Mouse (Mus musculus) ES-Bruce4 (cell line): ENCODE measurements around the gene St6galnac3. TPM values are rescaled to one million over a fixed set of nuclear protein-coding genes. Genes with fewer than 3 reads are reported as not detected.

Experiments
- H3K27ac ChIP-seq: 2 replicates; pipeline ENCODE4 v1.5.1; 2012; ENCODE audit warnings: low read length, inconsistent platforms; ENCODE audit not compliant: insufficient read depth
- H3K27me3 ChIP-seq: 2 replicates; pipeline ENCODE4 v1.6.1; 2012; ENCODE audit warnings: mild to moderate bottlenecking, low read length, inconsistent platforms; ENCODE audit not compliant: control insufficient read depth, poor library complexity, insufficient read depth, severe bottlenecking
- H3K36me3 ChIP-seq: 2 replicates; pipeline ENCODE4 v1.6.1; 2012; ENCODE audit warnings: inconsistent platforms, mild to moderate bottlenecking, low read length, moderate library complexity; ENCODE audit not compliant: control insufficient read depth, poor library complexity, insufficient read depth, severe bottlenecking
- H3K4me1 ChIP-seq: one replicate; pipeline ENCODE4 v1.8.1; 2011; ENCODE audit warnings: low read length; ENCODE audit not compliant: control insufficient read depth, insufficient read depth
- H3K4me3 ChIP-seq: 2 replicates; pipeline ENCODE4 v1.5.1; 2011; ENCODE audit warnings: low read depth, mild to moderate bottlenecking, low read length
- H3K9ac ChIP-seq: 2 replicates; pipeline ENCODE4 v1.6.1; 2012; ENCODE audit warnings: low read depth, mild to moderate bottlenecking, inconsistent platforms; ENCODE audit not compliant: poor library complexity, severe bottlenecking
- H3K9me3 ChIP-seq: replicated peaks from 2 replicates; pipeline ENCODE4 v1.6.1; 2012; ENCODE audit warnings: mild to moderate bottlenecking, low read length, inconsistent platforms; ENCODE audit not compliant: control insufficient read depth, poor library complexity, insufficient read depth, severe bottlenecking
- CTCF ChIP-seq: IDR thresholded peaks from one replicate; pipeline ENCODE4 v1.8.1; 2011; ENCODE audit warnings: low read depth, low read length
- EP300 ChIP-seq: IDR thresholded peaks from 2 replicates; pipeline ENCODE4 v1.6.1; 2011; ENCODE audit warnings: low read depth, low read length; ENCODE audit not compliant: insufficient read depth
- POLR2A ChIP-seq: IDR thresholded peaks from one replicate; pipeline ENCODE4 v1.8.1; 2011; ENCODE audit warnings: low read length; ENCODE audit not compliant: insufficient read depth
- polyA plus RNA-seq: library from polyadenylated mRNA; stranded (reverse); fragments of >200 nt; gene quantifications from 2 replicates; pipeline ENCODE4 v1.2.4, GENCODE M21; 2011; ENCODE audit warnings: low read depth; ENCODE audit not compliant: missing spikeins, insufficient read depth, insufficient read length

Gene St6galnac3
- polyA plus RNA-seq, 1 experiment, result 4.8 TPM

GRCm38 (mm10) chr3:153383656-153384055 is 341.3 kb downstream of the St6galnac3 start:
- Histone ChIP-seq H3K27ac (no peak overlapping the region), H3K36me3 (no peaks in the 10 kb centered on the region), H3K4me1 (no peaks in the 10 kb centered on the region), H3K9ac (no peak overlapping the region), H3K27me3 (no peaks in the 10 kb centered on the region), H3K9me3 (peaks cover 5% of the 10 kb centered on the region; the same call in 1 of the 2 replicates), H3K4me3 (no peak overlapping the region)
- TF ChIP-seq CTCF, result no peak
- TF ChIP-seq POLR2A, result no peak

DNA sequence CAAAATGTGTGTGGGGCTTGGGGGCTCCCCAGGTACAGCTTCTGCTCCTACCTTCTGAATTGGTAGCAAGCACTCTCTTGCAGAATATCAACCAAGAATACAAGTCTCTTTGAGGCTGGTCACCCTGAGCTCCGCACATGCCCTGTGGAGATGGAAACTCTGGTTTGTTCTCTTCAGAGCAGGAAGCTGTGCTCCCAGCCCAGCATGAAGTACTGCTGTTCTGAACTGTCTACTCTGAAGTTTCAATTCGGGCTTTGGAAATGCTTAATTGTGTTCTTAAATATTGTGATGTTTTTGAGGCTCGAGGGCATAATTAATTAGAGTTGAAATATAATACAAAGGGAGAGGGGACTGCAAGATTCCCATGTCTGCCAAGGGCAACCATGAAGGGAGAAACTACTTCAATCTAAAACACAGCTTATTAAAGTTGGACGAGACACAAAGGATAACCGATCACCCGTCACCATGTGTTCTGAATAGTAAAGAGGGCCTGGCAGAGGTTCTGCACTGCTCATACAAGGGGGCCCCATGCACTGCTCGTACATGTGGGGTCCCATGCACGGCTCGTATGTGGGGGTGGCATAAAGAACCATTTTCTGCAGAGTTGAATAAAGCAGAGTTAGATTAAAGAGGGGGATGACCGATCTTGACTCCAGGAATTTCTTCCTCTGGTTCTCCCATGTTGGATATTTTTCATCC is 359.8 kb downstream of the St6galnac3 start:
- no peaks in the 10 kb centered on the region for H3K9me3 ChIP-seq
- no peaks in the 10 kb centered on the region for H3K27me3 ChIP-seq
- peaks cover 16% of the 10 kb centered on the region for H3K4me1 ChIP-seq
- TF ChIP-seq POLR2A, result no peak
- no peak for TF ChIP-seq EP300
- TF ChIP-seq CTCF, result no peak
- no peak overlapping the region for H3K27ac ChIP-seq
- H3K9ac ChIP-seq, result no peak overlapping the region
- H3K36me3 ChIP-seq, result no peaks in the 10 kb centered on the region
- no peak overlapping the region for H3K4me3 ChIP-seq

- H3K36me3 ChIP-seq, result no peaks in the 10 kb centered on the region
- H3K9ac ChIP-seq, result no peak overlapping the region
- H3K27ac ChIP-seq, result no peak overlapping the region
- H3K9me3 ChIP-seq, result no peaks in the 10 kb centered on the region
- no peaks in the 10 kb centered on the region for H3K27me3 ChIP-seq
- H3K4me1 ChIP-seq, result peaks cover 16% of the 10 kb centered on the region
- TF ChIP-seq POLR2A (no peak), EP300 (no peak), CTCF (no peak)
- no peak overlapping the region for H3K4me3 ChIP-seq
Observed at GRCm38 (mm10) chr3:153364366-153364765, 360.6 kb downstream of the St6galnac3 start.

DNA sequence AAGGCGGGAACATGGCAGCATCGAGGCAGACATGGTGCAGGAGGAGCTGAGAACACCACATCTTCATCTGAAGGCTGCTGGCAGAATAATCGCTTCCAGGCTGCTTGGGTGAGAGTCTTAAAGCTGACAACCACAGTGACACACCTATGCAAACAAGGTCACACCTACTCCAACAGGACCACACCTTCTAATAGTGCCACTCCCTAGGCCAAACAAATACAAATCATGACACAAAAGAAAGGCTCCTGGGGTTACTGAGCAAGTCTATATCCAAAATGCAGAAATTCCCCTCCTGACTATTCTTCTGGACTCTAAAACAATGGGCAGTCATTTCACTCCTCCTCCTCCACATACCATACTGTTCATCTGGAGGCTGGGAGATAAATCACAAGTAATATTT is 365.0 kb downstream of the St6galnac3 start:
- Histone ChIP-seq H3K27me3 (no peaks in the 10 kb centered on the region), H3K4me3 (peak overlapping the region; percentile 54), H3K9ac (no peak overlapping the region), H3K27ac (peak overlapping the region; percentile 89), H3K36me3 (no peaks in the 10 kb centered on the region), H3K4me1 (peaks cover 15% of the 10 kb centered on the region), H3K9me3 (peaks cover 9% of the 10 kb centered on the region)
- no peak for TF ChIP-seq CTCF
- TF ChIP-seq POLR2A, result no peak
- no peak for TF ChIP-seq EP300

- H3K27me3 ChIP-seq, result no peaks in the 10 kb centered on the region
- peaks cover 12% of the 10 kb centered on the region for H3K9me3 ChIP-seq
- H3K4me1 ChIP-seq, result peaks cover 4% of the 10 kb centered on the region
- H3K36me3 ChIP-seq, result no peaks in the 10 kb centered on the region
- H3K4me3 ChIP-seq, result no peak overlapping the region
- no peak overlapping the region for H3K9ac ChIP-seq
- no peak overlapping the region for H3K27ac ChIP-seq
- no peak for TF ChIP-seq CTCF
- no peak for TF ChIP-seq EP300
- no peak for TF ChIP-seq POLR2A
Observed at GRCm38 (mm10) chr3:153356071-153356470, 368.9 kb downstream of the St6galnac3 start.

DNA sequence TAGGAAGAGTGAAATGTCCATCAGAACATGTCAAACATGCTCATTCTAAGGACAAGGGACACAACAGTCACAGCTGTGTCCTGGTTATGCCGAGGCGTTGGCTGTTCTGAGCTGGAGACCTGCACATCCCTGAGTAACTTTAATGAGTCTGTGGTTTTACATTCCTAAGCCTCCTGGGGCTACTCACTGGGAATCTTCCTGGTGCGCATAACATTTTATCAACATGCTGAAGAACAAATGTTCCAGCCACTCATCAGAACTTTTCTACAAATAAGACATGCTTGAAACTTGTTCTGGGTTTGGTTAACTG is 370.0 kb downstream of the St6galnac3 start:
- peaks cover 12% of the 10 kb centered on the region for H3K9me3 ChIP-seq
- no peaks in the 10 kb centered on the region for H3K36me3 ChIP-seq
- no peak for TF ChIP-seq POLR2A
- no peak for TF ChIP-seq CTCF
- H3K27me3 ChIP-seq, result no peaks in the 10 kb centered on the region
- no peak overlapping the region for H3K27ac ChIP-seq
- peaks cover 2% of the 10 kb centered on the region for H3K4me1 ChIP-seq
- no peak overlapping the region for H3K9ac ChIP-seq
- H3K4me3 ChIP-seq, result no peak overlapping the region
